Mouse (Mus musculus) E14TG2a.4 (cell line): ENCODE measurements at regions not wholly inside any gene's neighbourhood (a gene's known extent, or its start where the extent isn't known, plus 50 kb on each side); places are given as distances from the start of the nearest gene placed in this dataset.

Source experiments
- CTCF ChIP-seq: conservative IDR thresholded peaks from 2 replicates; pipeline ENCODE4 v1.5.1; 2014; ENCODE audit warnings: low read length
- POU5F1 ChIP-seq: IDR thresholded peaks from 2 replicates; pipeline ENCODE4 v1.6.1; 2014; ENCODE audit warnings: low read length, borderline replicate concordance

DNA sequence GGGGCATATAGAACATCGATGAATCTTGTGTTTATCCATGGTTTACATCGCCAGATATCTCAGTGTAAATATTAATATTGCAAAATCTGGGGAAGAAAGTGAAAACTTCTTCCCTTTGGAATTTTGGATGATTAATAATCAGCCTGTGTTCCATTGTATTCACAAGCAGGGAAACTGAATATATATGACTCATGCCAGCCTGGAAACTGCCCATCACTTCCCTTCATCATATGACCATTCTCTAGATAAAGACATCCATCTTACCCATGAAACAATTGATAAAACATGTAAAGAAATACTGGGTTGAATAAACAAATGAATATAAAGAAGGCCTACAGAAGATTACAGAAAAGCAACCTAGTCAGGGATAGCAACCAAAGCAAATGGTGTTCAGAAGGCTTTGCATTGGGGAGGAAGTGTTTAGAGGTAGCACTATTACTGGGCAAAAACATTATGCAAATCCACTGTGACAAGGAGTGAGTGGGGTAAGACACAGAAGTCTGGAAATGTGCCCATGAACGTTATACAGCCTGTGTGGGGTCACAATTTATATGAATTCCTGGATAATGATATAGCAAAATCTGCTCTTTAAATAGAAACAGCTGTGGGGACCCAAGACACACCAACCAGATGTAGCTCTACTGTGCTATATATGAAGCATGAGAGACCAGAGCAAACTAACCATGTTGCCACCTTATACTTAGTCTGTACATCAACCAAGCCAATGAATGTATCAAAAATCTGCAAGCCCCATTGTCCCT is 238.5 kb upstream of the Sdr16c6 start:
- TF ChIP-seq CTCF = no peak
- no peak for TF ChIP-seq POU5F1
